Mouse (Mus musculus): ENCODE measurements around the gene Tssk3.
"Not testable (repeated sequence)": the region's sequence is repeated elsewhere in the genome, so short reads cannot be mapped to it uniquely, and the experiment has no call there.

The Tssk3 gene

DNA sequence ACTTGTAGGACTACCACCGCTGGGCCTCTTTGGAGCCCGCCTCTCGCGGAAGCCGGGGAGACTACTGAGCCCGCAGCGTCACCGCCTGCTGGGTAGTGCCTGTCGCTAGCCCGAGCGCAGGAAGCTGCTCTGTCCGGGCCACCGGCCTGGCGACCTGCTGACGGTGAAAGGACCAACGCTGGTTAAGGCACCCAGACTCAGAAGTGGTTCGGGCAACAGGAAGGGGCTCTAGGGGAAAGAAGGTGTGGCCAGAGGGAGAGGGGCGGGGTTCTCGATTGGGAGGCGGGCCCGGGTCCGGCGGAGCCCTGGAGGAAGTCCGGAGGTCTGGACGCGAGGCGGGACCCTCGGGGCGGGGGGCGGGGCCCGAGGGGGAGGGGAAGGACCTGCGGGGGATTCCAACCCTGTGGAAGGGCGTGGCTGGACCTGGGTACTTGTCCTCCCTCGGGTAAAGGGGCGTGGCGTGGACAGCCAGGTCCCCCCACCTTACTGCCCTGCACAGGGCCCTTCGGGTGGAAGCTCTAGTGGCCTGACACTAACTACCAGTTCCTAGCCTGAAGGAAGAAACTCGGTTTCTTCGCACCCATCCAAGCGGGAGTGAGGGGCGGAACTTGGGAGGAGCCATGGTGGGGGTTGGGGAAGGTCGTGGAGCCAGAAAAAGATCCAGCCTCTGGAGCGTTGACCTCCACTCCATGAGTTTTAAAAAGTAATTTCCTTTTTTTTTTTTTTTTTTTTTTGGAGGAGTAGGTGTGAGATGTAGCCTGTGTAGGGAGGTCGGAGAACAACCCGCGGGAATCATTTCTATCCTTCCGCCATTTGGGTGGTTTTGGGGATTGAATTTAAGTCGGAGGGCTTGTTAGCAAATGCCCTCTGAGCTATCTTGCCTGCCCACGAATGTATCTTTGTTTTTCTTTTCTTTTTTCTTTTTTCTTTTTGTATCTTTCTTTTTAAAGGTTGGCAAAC, 10.1 kb upstream of the Tssk3 start:
- peak; percentile 84 for DNase-seq

DNA sequence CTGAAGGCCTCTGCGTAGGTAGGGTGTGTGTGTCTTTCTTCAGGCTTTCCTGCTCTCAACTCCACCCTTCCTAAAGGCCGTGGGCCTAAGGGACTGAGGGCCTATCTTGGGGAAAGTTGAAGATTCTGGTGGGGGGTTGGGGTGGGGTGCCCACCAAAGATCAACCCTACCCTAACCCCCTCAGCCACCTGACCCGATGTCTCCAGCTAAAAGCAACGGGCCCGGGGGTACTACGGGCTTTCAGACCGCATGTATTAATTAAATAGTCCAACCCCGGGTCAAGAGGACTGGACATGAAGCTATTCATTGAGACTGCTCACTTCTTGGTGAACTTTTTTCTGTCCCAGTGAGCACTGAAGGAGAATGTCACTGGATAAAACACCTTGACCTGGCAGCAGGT, 9.2 kb upstream of the Tssk3 start:
- DNase-seq = no peak

DNA sequence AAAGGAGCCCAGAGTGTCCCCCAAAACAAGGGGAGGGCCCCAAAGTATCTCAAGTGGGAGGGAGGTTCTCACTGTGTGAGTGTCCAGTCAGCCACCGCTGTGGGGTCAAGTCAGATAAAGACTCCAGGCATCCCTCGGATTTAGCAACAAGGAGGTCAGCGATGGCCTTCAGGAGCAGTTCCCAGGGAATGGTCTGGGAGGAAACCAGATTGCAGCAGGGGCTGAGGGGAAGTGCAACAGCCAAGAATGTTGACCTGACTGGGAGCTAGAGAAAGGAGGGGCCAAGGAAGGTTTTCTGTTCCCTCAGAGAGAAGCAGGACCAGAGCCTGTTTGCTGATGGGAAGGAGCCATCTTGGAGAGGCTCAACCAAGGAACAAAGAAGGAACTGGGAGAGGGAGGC, 8.1 kb upstream of the Tssk3 start:
- DNase-seq = no peak

DNA sequence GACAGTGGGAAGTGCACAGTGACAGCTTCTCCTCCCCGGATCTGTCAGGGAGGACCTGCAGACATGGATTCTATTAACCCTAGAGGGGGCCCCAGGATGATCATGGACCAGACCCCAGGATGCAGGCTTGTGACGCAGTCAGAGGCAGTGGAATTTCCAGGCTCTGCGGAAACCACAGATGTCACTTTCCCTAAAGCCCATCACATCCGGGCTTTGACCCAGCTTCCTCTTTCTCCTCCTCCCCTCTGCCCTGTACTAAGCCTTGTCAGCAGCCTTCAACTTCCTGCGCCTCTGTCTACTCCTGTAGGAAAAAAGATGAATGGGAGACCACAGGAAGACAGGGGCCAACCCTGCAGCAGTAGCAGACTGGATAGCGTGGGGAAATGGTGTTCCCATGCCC, 5.8 kb upstream of the Tssk3 start:
- peak; percentile 35 for DNase-seq

DNA sequence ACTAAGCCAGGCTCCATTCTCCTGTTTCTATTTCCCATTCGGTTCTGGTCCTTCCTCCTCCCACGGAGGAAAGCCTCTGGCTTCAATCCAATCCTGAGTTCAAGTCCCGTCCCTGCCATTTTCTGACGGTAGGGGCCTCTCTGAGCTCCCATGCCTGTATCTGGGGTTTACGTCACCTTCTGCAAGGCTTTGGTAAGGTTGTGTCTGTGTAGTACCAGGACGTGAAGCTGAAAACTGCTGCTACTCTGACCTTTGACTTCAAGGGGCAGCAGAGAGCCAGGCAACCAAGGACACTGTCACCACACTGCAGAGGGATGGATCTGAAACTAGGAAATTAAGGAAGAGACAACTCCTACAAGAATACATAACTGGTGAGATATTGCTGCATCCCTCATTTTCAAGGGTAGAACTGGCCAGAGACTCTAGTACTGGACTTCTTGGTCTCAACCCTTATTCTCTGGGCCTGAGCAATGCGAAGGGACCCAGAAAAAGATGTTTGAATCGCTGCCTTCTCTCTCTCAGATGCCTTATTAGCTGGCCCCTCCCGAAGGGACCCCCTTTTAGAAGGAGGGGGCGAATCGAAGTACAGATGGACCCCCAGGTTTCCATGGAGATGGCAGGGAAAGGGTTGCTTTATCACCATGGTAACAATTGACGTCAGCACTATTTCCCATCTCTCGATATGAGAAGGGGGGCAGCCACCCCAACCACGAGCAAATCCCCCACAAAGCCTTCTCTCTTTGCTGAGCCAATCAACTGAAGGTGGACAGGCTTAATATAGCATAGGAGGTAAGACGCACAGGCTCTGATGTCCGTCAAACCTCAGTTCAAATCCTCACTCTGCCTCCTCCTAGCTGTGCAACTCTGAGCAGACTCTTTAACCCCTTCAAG, 5.1 kb upstream of the Tssk3 start:
- DNase-seq = peak; percentile 18

DNA sequence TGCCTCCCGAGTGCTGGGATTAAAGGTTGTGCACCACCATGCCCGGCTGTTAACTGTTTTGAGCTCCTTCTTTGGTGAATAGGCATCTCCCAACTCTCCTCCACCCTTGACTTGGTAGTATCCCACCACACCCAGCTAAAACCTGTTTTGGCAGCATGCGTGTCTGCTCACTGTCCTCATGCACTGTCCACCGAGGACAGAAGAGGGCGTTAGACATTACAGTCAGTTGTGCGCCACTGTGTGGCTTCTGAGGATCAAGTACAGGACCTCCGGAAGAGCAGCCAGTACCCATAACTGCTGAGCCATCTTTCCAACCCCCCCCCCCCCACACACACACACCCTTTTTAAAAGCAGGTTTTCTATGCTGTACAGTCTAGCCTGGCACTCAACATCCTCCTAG, 3.9 kb upstream of the Tssk3 start:
- DNase-seq = no peak

DNA sequence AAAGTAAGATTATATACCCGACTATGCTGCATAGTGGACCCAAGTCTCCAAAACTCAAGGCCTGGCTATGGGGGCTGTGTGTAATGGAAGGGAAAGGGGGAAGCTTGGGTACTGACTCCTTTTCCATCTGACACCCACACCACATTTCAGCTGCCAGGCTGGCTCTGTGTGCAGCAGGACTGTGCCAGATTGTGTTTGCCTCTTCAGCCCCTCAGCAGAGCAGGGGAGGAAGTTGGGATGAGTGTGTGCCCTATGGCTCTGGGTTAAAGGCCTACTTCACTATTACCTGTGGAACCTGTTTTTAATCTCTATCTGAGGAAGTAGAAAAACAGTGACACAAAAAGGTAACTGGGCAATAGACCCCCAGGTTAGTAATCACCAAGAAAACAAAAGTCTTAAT, 9.7 kb downstream of the Tssk3 start:
- no peak for DNase-seq

DNA sequence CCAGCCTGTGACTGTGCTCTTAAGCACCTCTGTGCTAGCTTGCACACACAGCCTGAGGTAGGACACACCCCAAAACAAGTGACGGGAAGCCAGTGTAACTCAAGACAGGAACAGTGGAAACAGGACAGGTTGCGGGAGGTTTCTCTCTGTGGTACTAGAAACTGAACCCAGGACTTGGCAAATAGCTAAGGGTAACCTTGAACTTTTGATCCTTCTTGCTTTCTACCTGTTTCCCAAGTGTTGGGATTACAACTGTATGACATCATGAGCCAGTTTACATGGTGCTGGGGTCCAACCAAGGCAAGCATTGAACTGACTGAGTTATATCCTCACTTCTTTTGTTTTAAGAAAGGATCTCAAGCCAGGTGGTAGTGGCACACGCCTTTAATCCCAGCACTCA, 11.0 kb downstream of the Tssk3 start:
- no peak for DNase-seq

DNA sequence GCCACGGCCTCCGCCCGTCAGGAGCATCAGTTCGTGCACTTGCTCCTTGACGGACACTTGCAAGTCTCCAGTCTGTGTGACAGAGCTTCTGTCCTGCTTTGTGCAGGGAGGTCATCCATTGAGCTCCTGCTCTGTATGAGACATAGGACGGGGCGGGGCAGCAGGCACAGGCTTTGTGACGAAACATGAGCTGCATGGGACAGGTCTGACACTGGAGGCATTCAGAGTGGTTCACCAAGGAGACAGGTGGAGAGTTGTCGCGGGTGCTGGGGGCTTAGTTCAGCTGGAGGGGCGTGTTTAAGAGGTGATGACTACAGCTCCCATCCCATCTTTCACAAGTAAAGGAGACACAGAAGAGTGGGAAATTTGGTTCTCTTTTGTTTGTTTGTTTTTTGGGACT, 14.8 kb downstream of the Tssk3 start:
- no peak for DNase-seq

DNA sequence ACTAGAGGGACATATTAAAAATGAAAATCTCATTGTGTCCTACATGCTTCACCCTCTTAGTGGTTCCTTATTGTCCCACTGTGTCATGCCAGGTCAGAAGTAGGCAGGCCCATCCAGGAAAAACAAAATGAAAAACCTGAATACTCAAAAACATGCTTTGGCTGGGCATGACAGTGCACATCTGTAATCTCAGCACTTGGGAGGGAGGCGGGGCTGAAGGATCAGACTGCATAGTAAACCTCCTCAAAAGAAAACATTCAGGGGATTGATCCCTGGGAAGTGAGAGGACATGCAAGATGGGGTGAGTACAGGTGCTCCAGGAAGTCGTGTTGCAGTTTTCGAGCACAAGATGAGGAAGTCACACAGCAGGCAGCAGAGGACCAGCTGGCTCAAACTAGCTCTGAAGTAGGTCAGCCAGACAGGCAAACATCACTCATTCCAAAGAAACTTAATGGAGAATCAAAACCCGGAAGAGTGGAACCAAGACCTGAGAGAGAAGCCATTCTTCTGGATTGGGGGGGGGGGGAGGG, 26.5 kb downstream of the Tssk3 start:
- no peak for DNase-seq

DNA sequence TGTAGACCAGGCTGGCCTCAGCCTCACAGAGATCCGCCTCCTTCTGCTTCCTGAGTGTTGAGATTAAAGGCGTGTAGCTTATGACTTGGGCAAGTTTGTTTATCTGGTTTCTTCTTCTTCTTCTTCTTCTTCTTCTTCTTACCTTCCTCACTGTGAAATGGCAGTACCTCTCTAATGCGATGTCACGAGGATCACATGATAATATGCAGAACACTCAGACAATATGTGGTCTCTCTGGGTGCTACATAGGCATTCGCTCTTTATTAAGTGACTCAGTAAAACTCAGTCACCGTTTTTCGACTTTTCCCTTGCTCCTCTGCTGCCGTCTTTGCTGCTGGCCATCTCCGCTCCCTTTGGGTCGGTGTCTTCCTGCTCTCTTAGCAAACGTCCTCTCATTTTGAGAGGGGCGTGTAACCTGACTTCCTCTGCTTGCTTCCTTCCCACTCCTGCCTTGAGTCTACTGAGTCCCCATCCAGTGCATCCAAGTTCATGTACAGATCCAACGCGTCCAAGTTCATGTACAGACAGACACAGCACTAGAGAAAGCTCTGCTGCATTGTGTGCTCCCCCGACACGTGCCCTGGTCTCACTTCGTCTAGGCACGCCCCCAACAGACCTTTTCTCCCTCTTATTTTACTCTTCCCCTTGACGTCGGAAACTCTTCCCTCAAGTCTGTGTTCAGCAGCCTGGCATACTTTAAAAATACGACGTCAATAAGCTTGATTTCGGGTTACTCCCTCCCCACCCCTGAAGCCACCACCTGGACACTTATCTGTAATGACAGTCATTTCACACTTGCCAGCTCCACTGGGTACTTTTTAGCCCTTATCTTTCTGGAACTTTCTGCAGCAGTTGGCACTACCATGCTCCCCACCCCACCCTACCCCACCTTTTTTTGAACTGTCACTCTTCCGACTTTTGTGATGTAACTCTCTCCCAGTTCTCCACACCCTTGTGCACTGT, 27.4 kb downstream of the Tssk3 start:
- DNase-seq = no peak

DNA sequence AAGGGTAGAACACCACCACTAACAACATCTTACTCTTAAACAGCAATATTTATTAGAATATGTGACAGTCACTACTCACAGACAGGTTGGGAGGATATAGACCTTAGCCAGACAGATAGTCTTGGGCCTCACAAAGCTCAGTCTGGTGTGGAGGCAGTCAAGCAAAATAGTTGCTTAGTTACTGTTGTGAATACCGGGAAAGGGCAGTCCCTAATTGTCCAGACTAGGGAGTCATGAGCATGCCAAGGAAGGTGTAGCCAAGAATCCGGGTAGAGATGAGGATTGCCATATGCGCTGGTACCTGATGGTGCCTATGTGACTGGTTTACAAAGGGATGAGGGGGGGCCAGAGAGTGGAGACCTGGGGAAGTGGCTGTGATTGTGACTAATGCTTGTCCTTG, 28.7 kb downstream of the Tssk3 start:
- no peak for DNase-seq

DNA sequence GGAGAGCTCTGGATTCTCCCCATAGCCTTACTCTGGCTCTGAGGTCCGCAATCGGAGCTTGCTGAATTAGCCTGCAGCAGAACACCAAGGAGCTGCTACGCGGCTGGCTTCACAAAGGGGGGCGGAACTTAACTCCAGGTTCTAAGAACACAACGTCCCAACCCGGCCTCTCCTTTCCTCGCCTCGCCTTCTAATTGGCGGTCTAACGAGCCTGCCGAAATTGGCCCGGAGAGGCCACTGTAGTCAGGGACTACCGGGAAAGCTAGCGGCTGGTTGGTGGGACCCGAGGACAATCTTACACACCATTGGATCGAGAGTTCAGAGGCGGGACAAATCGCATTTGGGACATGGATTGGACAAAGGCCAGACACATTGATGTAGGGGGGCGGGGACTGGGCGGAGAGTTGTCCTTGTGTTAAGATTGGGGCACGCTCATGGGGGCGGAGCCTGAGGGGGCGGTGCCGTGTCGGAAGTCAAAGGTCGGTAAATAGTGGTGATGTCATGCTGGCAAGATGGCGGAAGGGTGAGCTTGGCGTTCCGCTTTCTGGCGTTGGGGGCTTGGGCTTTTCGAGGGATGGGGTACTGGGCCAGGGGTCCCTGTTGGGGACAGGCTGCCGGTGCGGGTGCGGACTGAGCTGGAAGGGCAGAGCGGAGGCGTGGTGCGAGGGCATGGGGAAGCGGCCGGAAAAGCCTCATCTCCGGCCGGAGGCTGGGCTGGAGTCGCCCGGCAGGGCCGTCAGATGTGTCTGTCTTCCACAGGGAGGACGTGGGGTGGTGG, 29.4 kb downstream of the Tssk3 start, which contains the start of gene Bsdc1:
TSS of gene Bsdc1 (plus strand) at position 399 of the 778 bp plus-strand sequence.
- peak; percentile 100 for DNase-seq

DNA sequence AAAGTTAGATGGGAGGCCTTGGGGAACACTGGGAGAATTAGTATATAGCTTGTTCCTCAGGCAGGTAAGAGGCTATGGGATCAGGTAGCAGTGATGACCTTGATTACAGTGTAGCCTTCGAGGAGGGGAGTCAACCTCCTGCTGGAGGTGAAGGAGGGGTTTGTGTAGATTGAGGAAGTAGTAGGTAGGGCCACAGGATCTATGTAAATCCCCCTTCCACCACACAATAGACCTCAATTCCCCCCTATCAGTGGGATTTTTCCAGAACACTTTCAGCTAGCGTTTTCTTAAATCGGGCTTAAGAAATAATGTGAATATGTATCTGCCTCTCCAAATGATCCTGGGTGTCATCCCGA, 30.0 kb downstream of the Tssk3 start:
- peak; percentile 16 for DNase-seq

DNA sequence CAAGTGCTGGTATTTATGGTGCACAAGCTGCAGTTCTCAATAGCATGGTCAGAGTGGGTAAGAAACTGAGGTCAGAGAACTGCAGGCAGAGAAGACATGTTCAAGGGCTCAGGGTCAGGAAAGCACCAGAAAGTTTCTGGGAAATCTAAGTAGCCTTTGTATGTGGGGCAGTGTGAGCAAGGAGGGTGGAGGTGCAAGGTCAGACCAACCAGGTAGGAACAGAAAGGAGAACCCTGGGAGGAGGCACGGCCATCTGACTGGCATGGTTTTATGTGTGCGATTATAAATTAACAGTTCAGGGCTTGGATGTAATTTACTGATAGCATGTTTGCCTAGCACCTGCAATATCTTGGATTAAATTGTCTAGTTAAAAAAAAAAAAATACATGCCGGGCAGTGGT, 31.1 kb downstream of the Tssk3 start:
- no peak for DNase-seq

DNA sequence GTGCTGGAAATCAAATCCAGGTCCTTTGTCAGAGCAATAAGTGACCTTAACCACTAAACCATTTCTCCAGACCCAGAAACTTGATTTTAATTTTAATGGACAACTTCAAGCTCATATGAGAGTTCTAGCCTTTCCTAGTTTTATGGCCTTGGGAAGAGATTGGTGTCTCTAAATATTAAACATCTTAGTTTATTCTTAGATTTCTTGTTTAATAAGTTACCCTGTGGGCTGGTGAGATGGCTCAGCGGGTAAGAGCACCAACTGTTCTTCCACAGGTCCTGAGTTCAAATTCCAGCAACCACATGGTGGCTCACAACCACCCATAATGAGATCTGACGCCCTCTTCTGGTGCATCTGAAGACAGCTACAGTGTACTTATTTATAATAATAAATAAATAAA, 33.5 kb downstream of the Tssk3 start:
- DNase-seq = not testable (repeated sequence)

DNA sequence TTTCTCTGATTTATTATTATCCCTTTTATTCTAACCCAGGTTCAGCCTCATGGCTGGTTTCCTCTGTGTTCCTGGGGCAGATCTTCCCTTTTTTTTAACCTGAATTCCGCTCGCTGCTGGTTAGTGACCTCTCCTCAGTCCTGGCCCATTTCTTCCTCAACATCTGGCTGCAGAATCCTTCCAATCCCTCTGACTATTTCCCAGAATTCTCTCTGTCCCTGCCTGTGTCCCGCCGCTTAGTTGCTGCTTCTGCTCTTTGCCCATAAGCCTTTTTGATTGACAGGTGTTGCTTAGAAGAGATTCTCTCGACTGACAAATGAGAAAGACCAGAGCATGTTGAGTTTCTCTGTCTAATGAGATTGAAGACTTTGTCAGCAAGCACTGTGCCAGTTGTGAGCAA, 34.7 kb downstream of the Tssk3 start:
- DNase-seq = no peak

DNA sequence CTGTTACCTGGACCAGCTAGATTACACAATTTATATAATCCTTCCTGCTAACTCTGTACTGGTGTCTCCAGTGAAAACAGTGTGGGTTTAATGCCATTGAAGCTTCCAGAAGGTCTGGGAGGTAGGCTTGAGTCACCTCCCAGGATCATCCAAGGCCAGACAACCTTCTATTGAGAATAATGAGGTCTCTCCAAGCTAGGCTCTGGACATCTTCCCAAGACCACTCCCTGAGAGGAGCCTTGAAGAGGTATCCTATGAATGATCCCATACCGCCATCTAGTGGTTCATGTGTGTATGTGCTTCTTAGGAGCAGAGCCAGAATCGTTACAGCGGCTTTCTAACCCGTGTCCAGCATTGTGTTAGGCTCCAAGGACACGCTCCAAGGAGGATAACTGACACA, 35.6 kb downstream of the Tssk3 start:
- DNase-seq = peak; percentile 70

DNA sequence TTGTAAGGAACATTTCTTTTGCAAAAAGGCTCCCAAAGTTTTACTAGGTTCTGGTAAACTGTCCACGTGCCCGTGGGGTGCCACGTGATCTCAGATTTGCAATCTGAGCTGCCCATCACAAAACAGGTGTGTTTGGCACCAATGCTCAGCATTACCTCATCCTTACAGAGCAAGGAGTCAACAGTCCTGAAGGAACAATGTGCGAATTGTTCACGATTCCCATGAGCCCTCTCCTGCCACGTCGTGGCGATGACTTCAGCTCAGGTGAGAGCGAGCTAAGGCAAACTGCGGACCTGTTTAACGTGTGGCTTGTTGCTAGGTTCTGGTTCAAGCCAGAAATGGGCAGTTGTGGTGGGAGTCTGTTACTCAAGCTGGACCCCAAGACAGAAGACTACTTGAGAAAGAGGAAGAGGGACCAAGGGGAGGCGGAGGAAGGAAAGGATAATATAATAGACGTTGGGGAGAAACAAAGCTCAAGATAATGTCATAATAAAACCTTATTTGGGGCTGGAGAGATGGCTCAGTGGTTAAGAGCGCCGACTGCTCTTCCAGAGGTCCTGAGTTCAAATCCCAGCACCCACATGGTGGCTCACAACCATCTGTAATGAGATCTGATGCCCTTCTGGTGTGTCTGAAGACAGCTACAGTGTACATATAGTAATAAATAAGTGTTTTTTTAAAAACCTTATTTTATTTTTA, 39.2 kb downstream of the Tssk3 start:
- DNase-seq = no peak

DNA sequence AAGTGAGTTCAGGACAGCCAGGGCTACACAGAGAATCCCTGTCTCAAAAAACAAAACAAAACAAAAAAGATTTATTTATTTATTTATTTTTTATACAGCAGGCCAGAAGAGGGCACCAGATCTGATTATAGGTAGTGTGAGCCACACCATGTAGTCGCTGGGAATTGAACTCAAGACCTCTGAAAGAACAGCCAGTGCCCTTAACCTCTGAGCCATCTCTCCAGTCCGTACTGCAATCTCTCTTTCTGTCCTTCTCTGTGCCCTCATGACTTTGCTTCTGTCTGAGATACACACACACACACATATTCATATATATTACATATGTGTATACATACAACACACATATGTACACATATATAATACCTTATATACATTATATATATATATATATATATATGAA, 40.0 kb downstream of the Tssk3 start:
- DNase-seq = no peak

DNA sequence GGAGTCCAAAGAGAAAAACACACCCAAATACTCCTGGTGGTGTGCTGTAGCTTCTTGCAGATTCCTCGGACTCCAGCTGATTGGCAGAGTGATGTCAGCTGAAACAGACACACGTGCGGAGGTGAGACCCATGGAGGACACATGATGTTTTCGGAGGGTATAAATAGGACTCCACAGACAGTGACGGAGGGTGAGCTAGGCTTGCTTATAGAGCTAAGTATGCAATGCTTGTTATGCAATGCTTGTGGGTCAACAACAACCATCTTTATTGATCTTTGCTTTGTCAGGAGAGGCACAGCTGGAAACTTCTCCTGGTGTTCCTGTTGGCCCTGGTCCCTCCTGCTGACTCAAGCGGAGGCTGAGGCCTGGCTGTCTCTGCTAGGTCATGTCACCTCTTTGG, 42.1 kb downstream of the Tssk3 start:
- DNase-seq = no peak
